Mouse (Mus musculus) ES-Bruce4 (cell line): ENCODE measurements around the gene Dpy19l3. TPM values are rescaled to one million over a fixed set of nuclear protein-coding genes. Genes with fewer than 3 reads are reported as not detected.

Experiments
- H3K27ac ChIP-seq: 2 replicates; pipeline ENCODE4 v1.5.1; 2012; ENCODE audit warnings: low read length, inconsistent platforms; ENCODE audit not compliant: insufficient read depth
- H3K27me3 ChIP-seq: 2 replicates; pipeline ENCODE4 v1.6.1; 2012; ENCODE audit warnings: mild to moderate bottlenecking, low read length, inconsistent platforms; ENCODE audit not compliant: control insufficient read depth, poor library complexity, insufficient read depth, severe bottlenecking
- H3K36me3 ChIP-seq: 2 replicates; pipeline ENCODE4 v1.6.1; 2012; ENCODE audit warnings: inconsistent platforms, mild to moderate bottlenecking, low read length, moderate library complexity; ENCODE audit not compliant: control insufficient read depth, poor library complexity, insufficient read depth, severe bottlenecking
- H3K4me1 ChIP-seq: one replicate; pipeline ENCODE4 v1.8.1; 2011; ENCODE audit warnings: low read length; ENCODE audit not compliant: control insufficient read depth, insufficient read depth
- H3K4me3 ChIP-seq: 2 replicates; pipeline ENCODE4 v1.5.1; 2011; ENCODE audit warnings: low read depth, mild to moderate bottlenecking, low read length
- H3K9ac ChIP-seq: 2 replicates; pipeline ENCODE4 v1.6.1; 2012; ENCODE audit warnings: low read depth, mild to moderate bottlenecking, inconsistent platforms; ENCODE audit not compliant: poor library complexity, severe bottlenecking
- H3K9me3 ChIP-seq: replicated peaks from 2 replicates; pipeline ENCODE4 v1.6.1; 2012; ENCODE audit warnings: mild to moderate bottlenecking, low read length, inconsistent platforms; ENCODE audit not compliant: control insufficient read depth, poor library complexity, insufficient read depth, severe bottlenecking
- CTCF ChIP-seq: IDR thresholded peaks from one replicate; pipeline ENCODE4 v1.8.1; 2011; ENCODE audit warnings: low read depth, low read length
- EP300 ChIP-seq: IDR thresholded peaks from 2 replicates; pipeline ENCODE4 v1.6.1; 2011; ENCODE audit warnings: low read depth, low read length; ENCODE audit not compliant: insufficient read depth
- POLR2A ChIP-seq: IDR thresholded peaks from one replicate; pipeline ENCODE4 v1.8.1; 2011; ENCODE audit warnings: low read length; ENCODE audit not compliant: insufficient read depth
- polyA plus RNA-seq: library from polyadenylated mRNA; stranded (reverse); fragments of >200 nt; gene quantifications from 2 replicates; pipeline ENCODE4 v1.2.4, GENCODE M21; 2011; ENCODE audit warnings: low read depth; ENCODE audit not compliant: missing spikeins, insufficient read depth, insufficient read length

Gene Dpy19l3
- polyA plus RNA-seq, 1 experiment, result 31.9 TPM

DNA sequence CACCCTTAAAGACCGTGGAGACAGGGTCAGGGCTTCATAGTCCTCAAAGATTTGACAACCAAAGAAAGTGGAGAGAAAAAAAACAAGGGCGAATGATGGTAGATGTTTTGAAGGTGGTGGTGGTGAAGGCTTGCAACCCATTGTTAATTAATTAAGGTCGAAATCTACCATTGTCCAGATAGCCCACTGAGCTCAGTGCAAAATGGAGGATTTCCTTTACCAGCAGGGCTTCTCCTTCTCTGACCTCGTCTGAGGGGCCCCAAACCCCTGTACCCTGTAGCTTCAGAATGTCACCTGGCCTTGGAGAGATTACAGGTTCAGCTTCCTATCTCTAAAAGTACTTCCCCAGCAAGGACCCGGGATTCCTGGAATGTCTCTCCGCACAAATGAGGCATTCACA lies 96.4 kb downstream of the Dpy19l3 start:
- Histone ChIP-seq H3K36me3 (no peaks in the 10 kb centered on the region), H3K4me1 (peaks cover 4% of the 10 kb centered on the region), H3K4me3 (no peak overlapping the region), H3K9me3 (no peaks in the 10 kb centered on the region), H3K27me3 (no peaks in the 10 kb centered on the region), H3K27ac (no peak overlapping the region), H3K9ac (no peak overlapping the region)
- TF ChIP-seq CTCF, result no peak
- TF ChIP-seq EP300, result no peak
- no peak for TF ChIP-seq POLR2A

DNA sequence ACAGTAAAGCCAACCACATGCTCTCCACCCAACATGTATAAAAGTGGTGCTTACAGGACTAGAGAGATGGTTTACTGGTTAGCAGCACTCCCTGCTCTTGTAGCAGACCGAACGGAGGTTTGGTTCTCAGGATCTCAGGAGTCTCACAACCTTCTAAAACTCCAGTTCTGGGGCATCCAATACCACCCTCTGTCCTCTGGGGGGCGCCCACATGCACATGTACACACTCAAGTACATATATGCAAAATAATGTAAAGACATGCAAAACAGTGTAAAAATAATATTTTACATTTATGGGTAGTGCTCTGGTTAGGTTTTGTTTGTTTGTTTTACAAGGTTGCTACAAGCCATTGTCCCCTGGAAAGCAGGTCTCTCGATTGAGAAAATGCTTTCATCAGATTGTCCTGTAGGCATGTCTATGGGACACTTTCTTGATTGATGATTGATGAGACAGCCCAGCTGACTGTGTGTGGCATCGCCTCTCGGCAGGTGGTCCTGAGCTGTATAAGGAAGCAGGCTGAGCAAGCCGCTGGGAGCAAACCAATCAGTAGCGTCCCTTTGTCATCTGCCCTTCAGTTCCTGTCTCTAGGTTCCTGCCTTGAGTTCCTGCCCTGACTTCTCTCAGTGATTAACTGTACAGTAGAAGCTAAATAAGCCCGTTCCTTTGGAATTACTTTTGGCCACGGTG lies 102.5 kb downstream of the Dpy19l3 start:
- no peak overlapping the region for H3K4me3 ChIP-seq
- H3K4me1 ChIP-seq, result no peaks in the 10 kb centered on the region
- no peaks in the 10 kb centered on the region for H3K9me3 ChIP-seq
- H3K27ac ChIP-seq, result no peak overlapping the region
- H3K36me3 ChIP-seq, result no peaks in the 10 kb centered on the region
- no peak overlapping the region for H3K9ac ChIP-seq
- H3K27me3 ChIP-seq, result no peaks in the 10 kb centered on the region
- TF ChIP-seq CTCF, result peak; percentile 38
- TF ChIP-seq EP300, result no peak
- TF ChIP-seq POLR2A, result no peak

DNA sequence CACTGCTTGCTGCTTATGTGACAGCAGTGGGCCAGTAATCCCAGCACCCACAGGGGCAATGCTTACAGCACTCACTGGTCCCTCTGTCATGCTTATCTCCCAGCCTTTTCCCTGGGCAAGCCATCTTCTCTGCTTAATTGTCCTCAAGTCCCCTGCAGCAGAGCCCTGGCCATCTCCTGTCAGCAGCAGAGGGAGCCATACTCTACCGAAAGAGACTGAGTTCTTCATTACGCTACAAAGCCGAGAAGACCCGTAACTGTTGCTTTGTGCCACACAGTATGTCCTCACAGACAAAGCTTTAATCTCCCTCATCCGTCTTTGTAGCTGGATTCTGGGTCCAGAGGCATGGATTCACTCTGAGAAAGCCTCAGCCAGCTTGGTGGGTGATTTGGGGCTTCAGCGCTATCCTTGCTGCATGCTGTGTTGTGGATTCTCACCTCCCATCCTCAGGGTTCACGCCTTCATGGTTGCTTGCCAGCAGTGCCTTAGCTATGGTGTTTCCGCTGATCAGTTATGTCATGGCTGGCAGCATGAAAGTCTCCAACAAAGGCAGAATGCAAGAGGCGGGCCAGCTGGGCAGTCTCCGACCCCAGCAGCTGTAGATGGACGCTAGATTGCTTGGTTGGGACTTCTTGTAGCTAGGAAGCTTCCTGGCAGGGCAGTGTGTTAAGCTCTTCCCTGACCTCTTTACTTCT lies 103.4 kb downstream of the Dpy19l3 start:
- TF ChIP-seq CTCF, result peak; percentile 39
- no peak for TF ChIP-seq POLR2A
- TF ChIP-seq EP300, result no peak
- H3K9ac ChIP-seq, result no peak overlapping the region
- no peaks in the 10 kb centered on the region for H3K9me3 ChIP-seq
- H3K4me3 ChIP-seq, result peak overlapping the region; percentile 19; the same call in 1 of the 2 replicates
- no peaks in the 10 kb centered on the region for H3K4me1 ChIP-seq
- H3K36me3 ChIP-seq, result no peaks in the 10 kb centered on the region
- no peaks in the 10 kb centered on the region for H3K27me3 ChIP-seq
- H3K27ac ChIP-seq, result no peak overlapping the region

DNA sequence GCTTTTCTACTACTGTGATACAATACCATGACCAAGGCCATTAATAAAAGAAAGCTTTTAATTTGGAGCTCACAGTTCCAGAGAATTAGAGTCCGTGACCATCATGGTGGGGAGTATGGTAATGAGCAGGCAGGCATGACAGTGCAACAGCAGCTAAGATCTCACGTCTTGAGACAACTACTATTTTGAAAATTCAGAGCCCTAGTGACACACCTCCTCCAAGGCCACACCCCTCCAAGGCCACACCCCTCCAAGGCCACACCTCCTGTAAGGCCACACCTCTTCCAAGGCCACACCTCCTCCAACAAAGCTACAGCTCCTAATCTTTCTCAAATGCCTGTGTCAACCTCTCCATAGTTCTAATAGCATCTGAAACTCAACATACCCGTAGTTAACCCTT lies 105.2 kb downstream of the Dpy19l3 start:
- Histone ChIP-seq H3K27ac (no peak overlapping the region), H3K4me3 (peak overlapping the region; percentile 66), H3K9ac (no peak overlapping the region), H3K4me1 (no peaks in the 10 kb centered on the region), H3K9me3 (no peaks in the 10 kb centered on the region), H3K27me3 (no peaks in the 10 kb centered on the region), H3K36me3 (peaks cover 4% of the 10 kb centered on the region)
- TF ChIP-seq EP300, result no peak
- TF ChIP-seq CTCF, result no peak
- no peak for TF ChIP-seq POLR2A

DNA sequence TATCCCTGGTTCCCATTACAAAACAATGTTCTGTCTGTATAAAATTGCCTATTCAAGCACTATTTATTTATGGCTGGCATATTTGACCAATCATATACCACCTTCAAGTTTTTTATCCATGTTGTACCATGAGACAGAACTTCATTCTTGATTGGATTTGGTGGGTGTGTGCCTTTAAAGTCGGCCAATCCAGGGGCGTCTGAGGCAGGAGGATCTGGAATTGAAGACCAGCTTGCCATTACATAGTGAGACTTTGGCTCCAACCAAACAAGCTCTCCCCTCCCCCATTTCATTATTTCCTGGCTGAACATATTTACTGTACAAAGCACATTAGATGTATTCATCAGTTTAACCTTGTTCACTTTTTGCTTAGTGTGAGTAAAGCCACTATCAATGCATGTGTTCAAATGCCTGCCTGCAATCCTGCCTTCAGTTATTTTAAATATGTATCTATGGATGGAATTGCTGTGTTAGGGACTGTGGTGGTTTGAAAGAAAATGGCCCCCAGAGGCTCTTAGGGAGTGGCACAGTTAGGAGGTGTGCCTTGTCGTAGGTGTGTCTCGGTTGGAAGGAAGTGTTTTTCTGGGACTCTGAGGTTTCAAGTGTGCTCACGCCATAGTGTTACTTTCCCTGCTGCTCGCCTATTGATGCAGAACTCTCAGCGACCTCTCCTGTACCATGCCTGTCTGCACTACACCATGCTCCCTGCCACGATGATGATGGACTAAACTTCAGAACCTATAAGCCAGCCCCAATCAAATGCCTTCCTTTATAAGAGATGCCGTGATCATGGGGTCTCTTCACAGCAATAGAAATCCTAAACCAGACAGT lies 105.8 kb downstream of the Dpy19l3 start:
- Histone ChIP-seq H3K9ac (no peak overlapping the region), H3K4me3 (peak overlapping the region; percentile 66), H3K27me3 (no peaks in the 10 kb centered on the region), H3K4me1 (no peaks in the 10 kb centered on the region), H3K9me3 (no peaks in the 10 kb centered on the region), H3K36me3 (peaks cover 9% of the 10 kb centered on the region), H3K27ac (peak overlapping the region; percentile 52; the same call in 1 of the 2 replicates)
- TF ChIP-seq EP300 (no peak), POLR2A (no peak), CTCF (no peak)
